Mouse (Mus musculus): ENCODE measurements around the gene Fbxl15. TPM values are rescaled to one million over a fixed set of nuclear protein-coding genes. Genes with fewer than 3 reads are reported as not detected.

Fbxl15 gene
- polyA plus RNA-seq, 1 experiment from 2014 or later: 14.2 TPM

DNA sequence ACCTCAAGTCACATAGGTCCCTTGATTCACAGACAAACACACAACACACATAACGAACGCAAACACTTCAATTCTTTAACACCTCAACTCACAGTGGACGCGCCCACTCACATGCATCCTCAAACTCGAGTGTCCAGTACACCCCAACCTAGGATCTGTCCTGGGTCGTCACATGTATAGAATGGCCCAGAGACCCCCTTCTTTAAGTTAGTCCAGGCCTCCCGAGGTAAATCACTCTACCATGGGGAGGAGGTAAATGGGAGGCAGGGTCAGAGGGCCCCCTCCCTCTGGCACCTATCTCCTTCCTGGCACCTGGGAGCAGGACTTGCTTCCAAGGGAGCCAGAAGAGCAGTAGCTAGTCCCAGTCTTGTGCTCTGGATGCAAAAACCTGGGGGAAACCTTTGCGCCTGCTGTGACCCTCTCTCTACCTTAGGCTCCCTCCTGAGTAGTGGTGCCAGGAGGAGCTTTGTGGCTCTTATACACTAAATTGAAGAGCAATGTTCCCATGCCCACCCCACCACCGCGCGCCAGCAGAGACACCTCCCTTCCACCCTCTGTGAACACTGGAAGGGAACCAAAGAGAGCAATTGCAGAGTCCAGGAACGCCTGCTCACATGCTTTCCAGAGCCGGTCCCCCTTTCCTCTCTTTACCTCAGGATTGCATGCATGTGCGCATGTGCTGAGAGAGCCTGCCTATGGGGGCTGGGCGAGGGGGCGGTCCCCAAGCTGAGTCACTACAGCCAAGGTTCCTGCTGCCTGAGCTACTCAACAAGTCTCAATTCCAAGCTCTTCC lies 9.2 kb upstream of the Fbxl15 start:
- Histone ChIP-seq H3K4me1 (ENCODE audit: control insufficient read depth, insufficient read depth, low read length) (0 out of 2 replicates have a peak, but pooled peaks cover 5% of the 10 kb centered on the region), H3K9ac (ENCODE audit: low read depth, low read length) (no peak overlapping the region), H3K4me3 (ENCODE audit: low read length) (peak overlapping the region; percentile 13; the same call in 1 of the 2 replicates), H3K27me3 (ENCODE audit: control insufficient read depth, insufficient read depth, low read length) (peaks cover 97% of the 10 kb centered on the region), H3K27ac (ENCODE audit: low read depth, low read length) (no peak overlapping the region), H3K36me3 (ENCODE audit: control insufficient read depth, insufficient read depth, low read length) (no peaks in the 10 kb centered on the region), H3K4me2 (replicated peaks; ENCODE audit: low read depth, low read length) (no peak overlapping the region), H3K9me3 (ENCODE audit: control insufficient read depth, low read length) (no peaks in the 10 kb centered on the region)
- WGBS: 10% methylated on average over 16 of the region's 16 CpGs
- ATAC-seq (ENCODE audit: low FRiP score, low TSS enrichment): no peak

DNA sequence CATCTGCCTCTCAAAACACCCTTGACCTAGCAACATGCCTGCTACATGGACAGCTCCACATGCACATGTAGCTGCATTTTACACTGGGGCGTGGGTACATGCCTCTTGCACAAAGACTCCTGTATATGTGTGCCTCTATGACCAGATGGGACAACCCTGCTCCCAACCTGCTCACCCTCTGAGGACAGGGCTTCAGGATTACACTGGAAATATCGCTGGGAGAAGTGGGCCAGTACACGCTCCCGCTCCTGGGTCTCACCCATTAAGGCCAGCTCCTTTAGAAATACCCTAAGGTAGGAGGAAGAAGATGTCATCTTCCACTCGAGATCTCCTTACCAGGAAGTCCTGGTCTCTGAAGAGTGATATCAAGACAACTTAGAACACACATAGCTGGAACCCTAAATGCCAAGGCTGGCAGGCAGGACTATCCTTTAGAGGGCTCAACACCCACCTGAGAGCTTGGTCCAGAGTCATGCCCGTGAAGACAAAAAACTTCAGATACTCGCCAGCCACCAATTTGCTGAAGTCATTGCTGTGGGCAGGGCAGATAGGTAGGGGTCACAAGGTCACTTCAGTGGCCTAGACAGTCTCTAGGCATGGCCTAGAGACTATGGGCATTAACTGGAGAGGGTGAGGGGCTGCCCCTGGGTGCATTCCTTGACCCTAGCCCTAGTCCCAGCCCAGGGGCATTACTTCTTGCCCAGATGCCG lies 7.8 kb upstream of the Fbxl15 start:
- no peak for ATAC-seq (ENCODE audit: low FRiP score, low TSS enrichment)
- no peak overlapping the region for H3K9ac ChIP-seq (ENCODE audit: low read depth, low read length)
- no peak overlapping the region for H3K27ac ChIP-seq (ENCODE audit: low read depth, low read length)
- peaks cover 96% of the 10 kb centered on the region for H3K27me3 ChIP-seq (ENCODE audit: control insufficient read depth, insufficient read depth, low read length)
- 79% methylated on average over 8 of the region's 8 CpGs for WGBS
- H3K4me3 ChIP-seq (ENCODE audit: low read length): no peak overlapping the region
- H3K9me3 ChIP-seq (ENCODE audit: control insufficient read depth, low read length): no peaks in the 10 kb centered on the region
- H3K36me3 ChIP-seq (ENCODE audit: control insufficient read depth, insufficient read depth, low read length): no peaks in the 10 kb centered on the region
- 0 out of 2 replicates have a peak, but pooled peaks cover 5% of the 10 kb centered on the region for H3K4me1 ChIP-seq (ENCODE audit: control insufficient read depth, insufficient read depth, low read length)
- no peak overlapping the region for H3K4me2 ChIP-seq (replicated peaks; ENCODE audit: low read depth, low read length)

DNA sequence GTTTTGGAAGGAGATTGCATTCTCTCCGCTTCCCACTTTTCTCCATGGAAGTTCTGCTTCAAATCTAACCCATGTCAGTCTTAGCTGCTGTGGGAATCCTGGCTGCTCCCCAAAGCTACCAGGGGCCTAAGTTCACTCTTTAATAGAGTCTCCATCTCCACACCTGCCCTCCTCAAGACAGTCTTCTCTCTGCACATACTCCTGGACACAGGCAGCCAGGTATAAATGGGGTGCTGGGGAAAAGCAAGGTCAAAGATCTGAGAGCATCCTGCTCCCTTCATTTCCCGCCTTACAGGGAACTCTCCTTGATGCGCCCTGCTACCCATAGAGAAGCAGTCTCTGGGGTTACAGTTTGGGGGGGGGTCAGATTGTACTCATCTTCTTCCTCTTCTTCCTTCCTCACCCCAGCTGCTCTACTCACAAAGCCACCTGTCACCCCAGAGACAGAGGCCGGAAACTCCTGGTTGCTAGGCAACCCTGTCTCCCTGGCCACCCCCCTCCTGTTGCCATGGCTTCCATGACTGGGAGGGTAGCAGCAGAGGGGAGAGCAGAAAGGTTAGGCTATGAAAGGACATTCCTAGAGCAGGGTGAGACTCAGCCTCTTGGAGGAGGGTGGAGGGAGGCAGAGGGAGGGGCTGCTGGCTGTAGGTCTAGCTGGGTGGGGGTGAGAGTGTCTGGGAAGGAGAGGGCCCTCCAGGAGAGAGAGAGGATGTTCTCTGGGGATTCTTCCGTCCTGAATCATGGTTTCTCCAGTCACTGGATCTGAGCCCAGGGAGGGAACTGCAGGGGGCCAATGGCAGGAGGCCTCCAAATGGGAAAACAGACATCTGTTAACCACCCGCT lies 6.7 kb upstream of the Fbxl15 start:
- WGBS: 35% methylated on average over 6 of the region's 6 CpGs
- no peak overlapping the region for H3K4me2 ChIP-seq (replicated peaks; ENCODE audit: low read depth, low read length)
- H3K27ac ChIP-seq (ENCODE audit: low read depth, low read length): no peak overlapping the region
- H3K9me3 ChIP-seq (ENCODE audit: control insufficient read depth, low read length): no peaks in the 10 kb centered on the region
- peaks cover 96% of the 10 kb centered on the region for H3K27me3 ChIP-seq (ENCODE audit: control insufficient read depth, insufficient read depth, low read length)
- ATAC-seq (ENCODE audit: low FRiP score, low TSS enrichment): no peak
- no peak overlapping the region for H3K4me3 ChIP-seq (ENCODE audit: low read length)
- no peak overlapping the region for H3K9ac ChIP-seq (ENCODE audit: low read depth, low read length)
- H3K4me1 ChIP-seq (ENCODE audit: control insufficient read depth, insufficient read depth, low read length): 0 out of 2 replicates have a peak, but pooled peaks cover 5% of the 10 kb centered on the region
- no peaks in the 10 kb centered on the region for H3K36me3 ChIP-seq (ENCODE audit: control insufficient read depth, insufficient read depth, low read length)

DNA sequence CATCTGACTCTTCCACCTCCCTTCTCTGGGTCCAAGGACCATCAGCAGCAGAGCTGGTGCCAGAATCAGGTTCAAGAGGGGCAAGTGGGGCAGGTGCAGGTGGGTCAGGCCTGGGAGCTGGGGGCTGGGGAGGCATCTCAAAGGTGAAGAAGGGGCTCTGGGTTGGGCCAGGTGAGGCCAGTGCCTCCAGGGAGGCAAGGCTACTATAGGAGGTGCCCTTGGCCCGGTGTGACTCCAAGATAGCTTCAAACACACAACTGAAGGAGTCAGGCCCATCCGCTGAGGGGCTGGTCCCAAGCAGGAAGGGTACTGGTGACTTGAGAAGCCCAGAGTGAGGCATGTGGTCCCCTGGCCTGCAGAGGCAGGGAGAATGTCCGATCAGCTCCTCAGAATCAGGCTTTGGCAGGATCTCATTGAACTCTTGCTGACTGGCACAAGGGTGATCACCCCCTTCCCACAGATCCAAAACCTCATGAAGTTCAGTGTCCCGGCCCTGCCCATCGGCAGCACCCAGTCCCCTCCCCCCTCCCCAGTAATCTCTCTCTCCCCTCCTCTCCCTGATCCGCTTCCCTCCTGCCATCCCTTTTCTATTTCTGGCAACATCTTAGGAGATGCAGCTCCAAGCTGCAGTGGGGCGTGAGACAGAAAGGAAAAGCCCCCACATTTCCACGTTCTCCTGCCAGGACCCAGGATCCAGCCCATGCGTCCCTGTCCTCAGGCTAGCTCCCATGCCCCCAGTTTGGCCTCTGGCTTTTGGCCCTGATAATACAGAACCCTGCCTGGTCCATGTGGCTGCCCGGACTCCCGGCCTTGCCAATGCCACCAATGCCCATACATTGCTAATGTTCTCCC lies 5.6 kb upstream of the Fbxl15 start:
- Histone ChIP-seq H3K9ac (ENCODE audit: low read depth, low read length) (no peak overlapping the region), H3K27me3 (ENCODE audit: control insufficient read depth, insufficient read depth, low read length) (peaks cover 95% of the 10 kb centered on the region), H3K27ac (ENCODE audit: low read depth, low read length) (no peak overlapping the region), H3K9me3 (ENCODE audit: control insufficient read depth, low read length) (no peaks in the 10 kb centered on the region), H3K4me3 (ENCODE audit: low read length) (no peak overlapping the region), H3K4me1 (ENCODE audit: control insufficient read depth, insufficient read depth, low read length) (0 out of 2 replicates have a peak, but pooled peaks cover 5% of the 10 kb centered on the region), H3K4me2 (replicated peaks; ENCODE audit: low read depth, low read length) (no peak overlapping the region), H3K36me3 (ENCODE audit: control insufficient read depth, insufficient read depth, low read length) (no peaks in the 10 kb centered on the region)
- 61% methylated on average over 11 of the region's 11 CpGs for whole genome bisulfite sequencing
- no peak for ATAC-seq (ENCODE audit: low FRiP score, low TSS enrichment)

DNA sequence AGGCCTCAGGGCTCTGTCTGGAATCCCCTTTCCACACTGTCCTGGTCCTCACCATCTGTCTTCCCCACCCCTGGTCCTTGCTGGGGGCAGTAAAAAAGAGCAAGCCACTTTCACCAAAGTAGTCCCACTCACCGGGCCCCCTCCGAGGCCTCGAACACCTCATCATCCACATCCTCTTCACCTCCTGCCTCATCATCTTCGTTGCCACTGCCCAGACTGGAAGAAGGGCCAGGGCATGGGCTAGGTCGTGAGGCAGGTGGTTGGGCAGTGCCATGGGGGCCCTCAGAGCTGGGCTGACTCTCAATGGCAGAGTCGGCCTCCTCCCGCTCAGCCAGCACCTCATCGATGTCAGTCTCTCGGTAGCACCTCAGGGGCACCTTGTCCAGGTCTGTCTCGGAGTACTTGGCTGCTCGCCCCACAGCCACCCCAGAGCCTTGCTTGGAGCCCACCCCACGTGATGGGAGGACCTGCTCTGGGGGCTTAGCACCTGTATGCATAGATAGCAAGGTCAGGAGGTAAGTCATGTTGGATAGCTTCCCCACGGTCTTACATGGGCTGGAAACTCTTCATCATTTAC lies 4.9 kb upstream of the Fbxl15 start:
- Histone ChIP-seq H3K27me3 (ENCODE audit: control insufficient read depth, insufficient read depth, low read length) (peaks cover 87% of the 10 kb centered on the region), H3K4me1 (ENCODE audit: control insufficient read depth, insufficient read depth, low read length) (peaks cover 5% of the 10 kb centered on the region; the same call in 1 of the 2 replicates), H3K4me3 (ENCODE audit: low read length) (no peak overlapping the region), H3K36me3 (ENCODE audit: control insufficient read depth, insufficient read depth, low read length) (no peaks in the 10 kb centered on the region), H3K9me3 (ENCODE audit: control insufficient read depth, low read length) (no peaks in the 10 kb centered on the region), H3K4me2 (replicated peaks; ENCODE audit: low read depth, low read length) (no peak overlapping the region), H3K27ac (ENCODE audit: low read depth, low read length) (no peak overlapping the region), H3K9ac (ENCODE audit: low read depth, low read length) (no peak overlapping the region)
- ATAC-seq (ENCODE audit: low FRiP score, low TSS enrichment): no peak
- WGBS: 77% methylated on average over 13 of the region's 13 CpGs

DNA sequence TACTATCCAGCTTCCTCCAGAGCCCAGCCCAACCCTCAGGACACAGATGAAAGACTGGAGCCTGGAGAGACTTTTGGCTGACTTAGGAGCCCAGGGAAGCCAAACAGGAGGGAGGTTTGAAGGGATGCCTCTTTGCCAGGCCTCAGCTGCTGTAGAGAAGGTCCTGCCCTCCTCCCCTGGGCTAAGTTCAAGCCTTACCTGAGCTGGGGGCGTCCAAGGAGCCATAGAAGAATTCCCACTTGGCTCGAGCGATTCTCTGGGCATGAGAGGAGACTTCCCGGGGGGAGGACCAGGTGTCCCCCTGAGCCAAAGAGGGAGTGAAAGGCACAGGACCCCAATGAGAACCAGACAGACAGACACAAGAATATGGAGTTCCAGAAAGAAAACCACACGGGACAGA lies 4.3 kb upstream of the Fbxl15 start:
- Histone ChIP-seq H3K9me3 (ENCODE audit: control insufficient read depth, low read length) (no peaks in the 10 kb centered on the region), H3K27ac (ENCODE audit: low read depth, low read length) (no peak overlapping the region), H3K4me2 (replicated peaks; ENCODE audit: low read depth, low read length) (no peak overlapping the region), H3K36me3 (ENCODE audit: control insufficient read depth, insufficient read depth, low read length) (no peaks in the 10 kb centered on the region), H3K9ac (ENCODE audit: low read depth, low read length) (no peak overlapping the region), H3K4me3 (ENCODE audit: low read length) (no peak overlapping the region), H3K4me1 (ENCODE audit: control insufficient read depth, insufficient read depth, low read length) (peaks cover 4% of the 10 kb centered on the region; the same call in 1 of the 2 replicates), H3K27me3 (ENCODE audit: control insufficient read depth, insufficient read depth, low read length) (peaks cover 81% of the 10 kb centered on the region)
- ATAC-seq (ENCODE audit: low FRiP score, low TSS enrichment): no peak
- WGBS: 70% methylated on average over 5 of the region's 5 CpGs

DNA sequence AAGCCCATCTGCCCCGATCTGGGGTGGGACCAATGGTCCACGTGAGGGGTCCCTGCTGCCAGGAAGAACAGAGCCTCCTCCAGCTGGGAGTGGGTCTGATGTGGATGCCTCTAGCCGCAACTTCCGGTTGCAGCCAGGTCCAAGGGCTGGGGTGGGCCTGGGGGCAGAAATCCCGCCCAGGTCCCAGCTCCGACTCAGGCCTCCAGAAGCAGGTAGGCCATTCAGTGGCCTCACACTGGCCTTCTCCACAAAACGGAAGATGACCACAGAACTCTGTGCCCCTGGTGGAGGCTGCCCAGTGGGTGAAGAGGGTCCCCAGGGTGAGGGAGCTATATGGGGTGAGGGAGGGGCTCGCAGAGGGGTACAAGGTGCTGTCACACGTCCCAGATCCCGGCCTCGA lies 3.6 kb upstream of the Fbxl15 start:
- Histone ChIP-seq H3K4me1 (ENCODE audit: control insufficient read depth, insufficient read depth, low read length) (peaks cover 8% of the 10 kb centered on the region; the same call in 1 of the 2 replicates), H3K9me3 (ENCODE audit: control insufficient read depth, low read length) (no peaks in the 10 kb centered on the region), H3K4me2 (replicated peaks; ENCODE audit: low read depth, low read length) (no peak overlapping the region), H3K9ac (ENCODE audit: low read depth, low read length) (no peak overlapping the region), H3K27ac (ENCODE audit: low read depth, low read length) (no peak overlapping the region), H3K4me3 (ENCODE audit: low read length) (no peak overlapping the region), H3K27me3 (ENCODE audit: control insufficient read depth, insufficient read depth, low read length) (peaks cover 75% of the 10 kb centered on the region), H3K36me3 (ENCODE audit: control insufficient read depth, insufficient read depth, low read length) (no peaks in the 10 kb centered on the region)
- WGBS: 71% methylated on average over 11 of the region's 11 CpGs
- ATAC-seq (ENCODE audit: low FRiP score, low TSS enrichment): no peak

DNA sequence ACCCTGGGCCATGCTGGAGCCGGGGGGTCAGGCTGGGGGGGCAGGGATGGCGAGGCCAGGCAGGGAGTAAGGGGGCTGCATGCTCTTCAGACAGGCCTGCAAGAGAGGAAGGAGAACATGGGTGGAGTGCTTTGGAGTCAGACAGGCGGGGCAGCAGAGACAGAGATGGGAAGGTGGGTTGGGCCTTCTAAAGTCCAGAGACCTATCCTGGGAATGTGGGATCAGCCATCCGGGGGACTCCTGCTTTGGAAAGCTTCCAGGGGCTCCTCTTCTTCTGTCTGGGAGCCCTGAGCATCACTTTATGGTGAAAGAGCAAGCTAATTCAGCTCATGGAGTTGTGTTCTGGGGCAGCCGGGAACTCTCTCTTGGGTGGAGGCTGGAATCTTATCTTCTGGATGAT lies 3.1 kb upstream of the Fbxl15 start:
- Histone ChIP-seq H3K9ac (ENCODE audit: low read depth, low read length) (no peak overlapping the region), H3K27ac (ENCODE audit: low read depth, low read length) (no peak overlapping the region), H3K36me3 (ENCODE audit: control insufficient read depth, insufficient read depth, low read length) (no peaks in the 10 kb centered on the region), H3K9me3 (ENCODE audit: control insufficient read depth, low read length) (no peaks in the 10 kb centered on the region), H3K4me3 (ENCODE audit: low read length) (no peak overlapping the region), H3K4me1 (ENCODE audit: control insufficient read depth, insufficient read depth, low read length) (peaks cover 8% of the 10 kb centered on the region; the same call in 1 of the 2 replicates), H3K4me2 (replicated peaks; ENCODE audit: low read depth, low read length) (no peak overlapping the region), H3K27me3 (ENCODE audit: control insufficient read depth, insufficient read depth, low read length) (peaks cover 69% of the 10 kb centered on the region)
- ATAC-seq (ENCODE audit: low FRiP score, low TSS enrichment): no peak
- 77% methylated on average over 5 of the region's 5 CpGs for WGBS

Data from kidney, embryonic 14.5 days (tissue).